Mouse (Mus musculus) urinary bladder, postnatal 10 days (tissue): Measurements from ENCODE around the gene Vill.

ENCODE experiments used
- DNase-seq: peaks from one replicate; pipeline ENCODE4 v3.0.0; 2022; ENCODE audit warnings: low spot score

Vill gene

DNA sequence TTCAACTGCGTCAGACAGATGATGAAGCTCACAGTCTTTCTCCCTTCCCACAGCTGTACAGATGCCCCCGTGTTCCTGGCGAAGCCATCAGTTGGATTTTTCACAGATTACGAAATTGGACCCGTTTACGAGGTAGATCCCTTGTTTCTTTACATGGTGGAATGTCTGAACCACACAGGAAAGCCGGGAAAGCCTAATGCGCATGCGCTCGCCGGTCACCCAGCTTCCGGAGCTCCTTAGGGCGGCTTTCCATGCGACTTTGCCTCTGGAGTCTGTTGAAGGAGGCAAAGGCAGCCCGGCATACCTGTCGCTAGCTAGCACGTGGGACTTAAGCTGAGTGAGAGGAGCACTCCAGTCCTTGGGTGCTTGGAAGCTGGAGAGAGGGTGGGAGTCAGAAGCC is 62.3 kb downstream of the Vill start:
- no peak for DNase-seq

DNA sequence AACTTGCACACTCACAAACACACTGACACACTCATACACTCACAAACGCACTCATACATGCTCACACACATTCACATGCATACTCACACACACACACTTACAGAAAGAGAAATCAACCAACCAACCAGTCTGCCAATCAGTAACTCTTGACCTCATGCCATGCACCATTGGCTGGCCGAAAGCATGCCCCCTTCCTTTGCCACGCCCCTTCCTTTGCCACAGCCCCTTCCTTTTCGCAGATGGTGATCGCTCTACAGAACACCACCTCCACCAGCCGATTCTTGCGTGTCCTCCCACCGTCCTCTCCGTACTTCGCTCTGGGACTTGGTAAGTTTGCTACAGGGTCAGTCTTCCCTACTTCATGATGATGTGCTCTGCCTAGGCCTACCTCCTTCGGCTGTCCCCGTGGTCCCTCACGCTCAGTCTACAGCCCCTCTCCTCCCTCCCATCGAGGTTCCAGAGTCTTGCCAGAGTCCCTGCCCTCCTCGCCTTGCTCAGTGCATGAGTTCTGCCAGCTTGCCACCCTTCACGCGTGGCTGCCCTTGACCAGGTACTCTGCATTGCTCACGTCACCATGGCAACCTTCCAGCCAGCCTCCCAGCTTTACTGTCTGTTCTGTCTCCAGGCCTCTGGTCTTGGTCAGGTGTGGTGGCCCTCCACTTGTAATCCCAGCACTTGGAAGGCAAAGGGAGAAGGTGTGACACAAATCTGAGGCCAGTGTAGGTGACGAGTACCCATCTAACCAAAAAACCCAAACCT is 67.0 kb downstream of the Vill start:
- DNase-seq: no peak

- no peak for DNase-seq
These were observed 67.6 kb downstream of the Vill start for GRCm38 (mm10) chr9:119120168-119120560.
